Mouse (Mus musculus) spleen, adult 2 months (tissue): ENCODE data around the gene Zfp697. TPM values are rescaled to one million over a fixed set of nuclear protein-coding genes. Genes with fewer than 3 reads are reported as not detected.

ENCODE experiments used
- DNase-seq, 2 experiments: peaks; one replicate each; pipeline versions ENCODE4 v3.0.0 to v3.0.0-alpha.2; 2012 to 2021; ENCODE audit warnings: low spot score in 2 of 2, low read depth in 1 of 2
- H3K27ac ChIP-seq: fragments of 200-500 bp; 2 replicates; pipeline ENCODE4 v1.5.1; 2012; ENCODE audit warnings: low read length, inconsistent platforms; ENCODE audit not compliant: insufficient read depth
- H3K27me3 ChIP-seq: fragments of 200-500 bp; 2 replicates; pipeline ENCODE4 v1.6.1; 2012; ENCODE audit warnings: mild to moderate bottlenecking, moderate library complexity, low read length, inconsistent platforms; ENCODE audit not compliant: control insufficient read depth, insufficient read depth
- H3K36me3 ChIP-seq: fragments of 200-500 bp; 2 replicates; pipeline ENCODE4 v1.6.1; 2012; ENCODE audit warnings: mild to moderate bottlenecking, low read length, inconsistent platforms; ENCODE audit not compliant: control insufficient read depth, insufficient read depth
- H3K4me1 ChIP-seq: fragments of 200-500 bp; 2 replicates; pipeline ENCODE4 v1.6.1; 2011; ENCODE audit warnings: inconsistent platforms; ENCODE audit not compliant: control insufficient read depth, insufficient read depth, insufficient read length
- H3K4me3 ChIP-seq: fragments of 200-500 bp; 2 replicates; pipeline ENCODE4 v1.5.1; 2011; ENCODE audit warnings: mild to moderate bottlenecking, inconsistent platforms; ENCODE audit not compliant: insufficient read depth, insufficient read length; ENCODE audit errors: extremely low read depth
- CTCF ChIP-seq: fragments of 200-500 bp; IDR thresholded peaks from 2 replicates; pipeline ENCODE4 v1.5.1; 2011; ENCODE audit warnings: mild to moderate bottlenecking, inconsistent platforms; ENCODE audit not compliant: insufficient read depth, insufficient read length, insufficient replicate concordance; ENCODE audit errors: extremely low read depth
- POLR2A ChIP-seq: fragments of 200-500 bp; IDR thresholded peaks from 2 replicates; pipeline ENCODE4 v1.6.1; 2011; ENCODE audit warnings: low read depth, low read length, inconsistent platforms
- WGBS: fragments of 180-500 bp; shearing (Covaris S2); methylation state at CpG from one replicate; pipeline ENCODE4 v1.1.7; 2018; 5-methylcytosine and 5-hydroxymethylcytosine counted together
- polyA plus RNA-seq: library from polyadenylated mRNA; depleted of rRNA; stranded (reverse); fragments of >200 nt; gene quantifications from 2 replicates; pipeline ENCODE4 v1.2.3, GENCODE M21; 2012; rRNA removed

Zfp697 gene
- 0.68 and 0.96 TPM in 2 replicates for polyA plus RNA-seq

GRCm38 (mm10) chr3:98382246-98382939, at the start of gene Zfp697:
Gene Zfp697 (plus strand): TSS chr3:98382461.
- Histone ChIP-seq H3K27me3 (peaks cover 11% of the 10 kb centered on the region), H3K36me3 (no peaks in the 10 kb centered on the region), H3K4me3 (peak within 1 kb of the TSS; percentile 39; the same call in 1 of the 2 replicates), H3K4me1 (peaks cover 7% of the 10 kb centered on the region), H3K27ac (no peak within 1 kb of the TSS)
- TF ChIP-seq CTCF, result no peak
- TF ChIP-seq POLR2A, result no peak
- no peak for DNase-seq
- WGBS, result 2% methylated on average over 41 of the region's 42 CpGs

- no peaks in the 10 kb centered on the region for H3K27me3 ChIP-seq
- no peak for DNase-seq
- TF ChIP-seq CTCF (no peak), POLR2A (no peak)
- H3K36me3 ChIP-seq, result no peaks in the 10 kb centered on the region
- no peak overlapping the region for H3K27ac ChIP-seq
- peaks cover 31% of the 10 kb centered on the region; the same call in 1 of the 2 replicates for H3K4me1 ChIP-seq
- 96% methylated on average over 2 of the region's 2 CpGs for WGBS
- no peak overlapping the region for H3K4me3 ChIP-seq
These were observed 48.3 kb upstream of the Zfp697 start for GRCm38 (mm10) chr3:98334010-98334409.

GRCm38 (mm10) chr3:98335331-98335730, 46.9 kb upstream of the Zfp697 start:
- Histone ChIP-seq H3K27me3 (no peaks in the 10 kb centered on the region), H3K4me1 (peaks cover 31% of the 10 kb centered on the region; the same call in 1 of the 2 replicates), H3K4me3 (no peak overlapping the region), H3K27ac (no peak overlapping the region), H3K36me3 (no peaks in the 10 kb centered on the region)
- DNase-seq, result no peak
- TF ChIP-seq POLR2A, result no peak
- no peak for TF ChIP-seq CTCF

GRCm38 (mm10) chr3:98335886-98336285, 46.4 kb upstream of the Zfp697 start:
- WGBS, result 19% methylated on average over 7 of the region's 7 CpGs
- 0 out of 2 replicates have a peak overlapping the region, but pooled peaks have one; percentile 24 for H3K27ac ChIP-seq
- H3K4me1 ChIP-seq, result peaks cover 31% of the 10 kb centered on the region; the same call in 1 of the 2 replicates

GRCm38 (mm10) chr3:98336661-98337654, 45.3 kb upstream of the Zfp697 start:
- no peak for TF ChIP-seq CTCF
- no peaks in the 10 kb centered on the region for H3K36me3 ChIP-seq
- no peaks in the 10 kb centered on the region for H3K27me3 ChIP-seq
- peak; percentile 30 to 55 for DNase-seq
- H3K4me3 ChIP-seq, result no peak overlapping the region
- WGBS, result 63% methylated on average over 22 of the region's 22 CpGs
- peak overlapping the region; percentile 60 for H3K27ac ChIP-seq
- H3K4me1 ChIP-seq, result peaks cover 31% of the 10 kb centered on the region; the same call in 1 of the 2 replicates

More at GRCm38 (mm10) chr3:98335886-98336285, 46.4 kb upstream of the Zfp697 start:
- no peaks in the 10 kb centered on the region for H3K27me3 ChIP-seq
- peak in 1 of 2 experiments; percentile 46 for DNase-seq
- no peak for TF ChIP-seq CTCF
- TF ChIP-seq POLR2A, result no peak
- no peaks in the 10 kb centered on the region for H3K36me3 ChIP-seq
- H3K4me3 ChIP-seq, result no peak overlapping the region

- H3K36me3 ChIP-seq, result no peaks in the 10 kb centered on the region
- peaks cover 31% of the 10 kb centered on the region; the same call in 1 of the 2 replicates for H3K4me1 ChIP-seq
- peak overlapping the region; percentile 67 for H3K4me3 ChIP-seq
- no peak for TF ChIP-seq POLR2A
- TF ChIP-seq CTCF, result no peak
- WGBS, result 3% methylated on average over 15 of the region's 15 CpGs
- DNase-seq, result peak in 1 of 2 experiments; percentile 32
- no peaks in the 10 kb centered on the region for H3K27me3 ChIP-seq
- H3K27ac ChIP-seq, result no peak overlapping the region
These were observed 43.6 kb upstream of the Zfp697 start for GRCm38 (mm10) chr3:98338584-98339041.
